Mouse (Mus musculus) lung, postnatal 10 days (tissue): ENCODE data around the gene Gm9964.

Experiments used
- DNase-seq: peaks from one replicate; pipeline ENCODE4 v3.0.0; 2021

Gene Gm9964

DNA sequence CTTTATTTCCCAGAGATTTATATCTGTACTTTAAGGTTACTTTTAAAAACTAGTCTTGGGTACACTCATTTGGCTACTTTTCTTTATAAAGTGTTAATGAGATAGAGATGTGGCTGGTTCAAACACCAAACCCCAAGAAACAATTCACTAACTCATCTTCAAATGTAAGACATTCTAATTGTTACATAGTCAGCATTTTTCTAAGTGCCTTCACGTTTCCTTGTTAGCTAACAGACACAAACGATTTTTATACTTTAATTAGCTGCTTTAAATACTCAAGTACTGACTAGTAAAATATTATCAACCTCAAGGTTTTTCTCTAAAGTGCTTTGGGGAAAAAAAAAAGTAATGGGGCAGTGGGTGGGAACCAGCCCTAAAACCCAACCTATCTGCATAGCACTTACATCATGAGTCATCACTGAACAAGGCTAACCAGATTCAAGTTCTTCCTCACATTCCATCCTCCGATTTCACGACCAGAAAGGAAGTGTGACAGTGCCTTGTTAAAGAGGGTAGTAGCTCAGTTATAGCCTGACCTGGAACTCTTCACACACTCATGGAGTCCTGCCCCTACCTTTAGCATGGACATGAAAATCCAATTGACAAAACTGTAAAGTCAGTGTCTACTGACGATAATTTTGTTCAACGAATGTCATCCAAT is 43.7 kb downstream of the Gm9964 start:
- no peak for DNase-seq
